Mouse (Mus musculus): ENCODE measurements around the gene Got2.

Got2 gene

GRCm38 (mm10) chr8:95888285-95889136, at the start of gene Got2:
TSS of gene Got2 (minus strand) at chr8:95888547.
- peak; percentile 97 for DNase-seq (ENCODE audit: low read depth, low spot score)

GRCm38 (mm10) chr8:95932841-95933240, 44.5 kb upstream of the Got2 start:
- peak; percentile 27 for DNase-seq (ENCODE audit: low read depth, low spot score)

- DNase-seq (ENCODE audit: low read depth, low spot score), result peak; percentile 10
Observed at GRCm38 (mm10) chr8:95929821-95930220, 41.5 kb upstream of the Got2 start.

- peak; percentile 72 for DNase-seq (ENCODE audit: low read depth, low spot score)
Observed at GRCm38 (mm10) chr8:95916106-95916505, 27.8 kb upstream of the Got2 start.

GRCm38 (mm10) chr8:95914905-95915643, 26.7 kb upstream of the Got2 start:
- DNase-seq (ENCODE audit: low read depth, low spot score), result peak; percentile 88

- no peak for DNase-seq (ENCODE audit: low read depth, low spot score)
Observed at GRCm38 (mm10) chr8:95911240-95911639, 22.9 kb upstream of the Got2 start.

- DNase-seq (ENCODE audit: low read depth, low spot score), result no peak
Observed at GRCm38 (mm10) chr8:95907885-95908284, 19.5 kb upstream of the Got2 start.

GRCm38 (mm10) chr8:95906738-95907137, 18.4 kb upstream of the Got2 start:
- DNase-seq (ENCODE audit: low read depth, low spot score), result no peak

GRCm38 (mm10) chr8:95901864-95902263, 13.5 kb upstream of the Got2 start:
- DNase-seq (ENCODE audit: low read depth, low spot score), result no peak

- DNase-seq (ENCODE audit: low read depth, low spot score), result no peak
Observed at GRCm38 (mm10) chr8:95893701-95894100, 5.4 kb upstream of the Got2 start.

GRCm38 (mm10) chr8:95887578-95888284, 616 bp downstream of the Got2 start:
- DNase-seq (ENCODE audit: low read depth, low spot score), result peak; percentile 91

GRCm38 (mm10) chr8:95886647-95887577, 1.4 kb downstream of the Got2 start:
- DNase-seq (ENCODE audit: low read depth, low spot score), result peak; percentile 69

- no peak for DNase-seq (ENCODE audit: low read depth, low spot score)
Observed at GRCm38 (mm10) chr8:95885966-95886365, 2.4 kb downstream of the Got2 start.

- no peak for DNase-seq (ENCODE audit: low read depth, low spot score)
Observed at GRCm38 (mm10) chr8:95885271-95885841, 3.0 kb downstream of the Got2 start.

GRCm38 (mm10) chr8:95884491-95884890, 3.9 kb downstream of the Got2 start:
- DNase-seq (ENCODE audit: low read depth, low spot score), result no peak

GRCm38 (mm10) chr8:95882191-95882590, 6.2 kb downstream of the Got2 start:
- no peak for DNase-seq (ENCODE audit: low read depth, low spot score)

GRCm38 (mm10) chr8:95881576-95881975, 6.8 kb downstream of the Got2 start:
- peak; percentile 66 for DNase-seq (ENCODE audit: low read depth, low spot score)

GRCm38 (mm10) chr8:95879823-95880222, 8.5 kb downstream of the Got2 start:
- DNase-seq (ENCODE audit: low read depth, low spot score), result no peak

- peak; percentile 68 for DNase-seq (ENCODE audit: low read depth, low spot score)
Observed at GRCm38 (mm10) chr8:95878176-95878962, 10.0 kb downstream of the Got2 start.

GRCm38 (mm10) chr8:95875270-95875669, 13.1 kb downstream of the Got2 start:
- DNase-seq (ENCODE audit: low read depth, low spot score), result no peak

Data from brain, adult 2 months (tissue).